Mouse (Mus musculus): Measurements from ENCODE around the gene Nrgn. TPM values are rescaled to one million over a fixed set of nuclear protein-coding genes. Genes with fewer than 3 reads are reported as not detected.

Gene Nrgn
- total RNA-seq, 2 experiments from 2014 or later = 1,927 to 1,950 TPM

DNA sequence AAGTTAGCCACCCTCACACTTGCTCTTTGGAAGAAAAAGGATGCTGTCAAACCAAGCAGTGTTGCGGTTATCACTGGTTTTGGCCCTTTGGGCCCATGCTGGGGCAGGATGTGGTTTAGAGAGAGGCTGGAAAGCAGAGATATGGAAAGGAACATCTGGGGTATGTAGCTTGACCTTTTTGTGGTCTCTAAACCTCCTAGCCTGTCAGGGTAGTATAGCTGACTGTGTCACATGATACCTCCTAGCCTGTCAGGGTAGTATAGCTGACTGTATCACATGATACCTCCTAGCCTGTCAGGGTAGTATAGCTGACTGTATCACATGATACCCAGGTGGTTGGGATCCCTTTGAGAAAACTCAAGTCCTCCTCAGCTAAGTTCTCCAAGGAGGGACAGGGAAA lies 1.6 kb upstream of the Nrgn start:
- peak overlapping the region; percentile 85 for H3K27ac ChIP-seq
- DNase-seq (ENCODE audit: extremely low spot score in 1 of 2, low spot score in 2 of 2) = no peak
- intact Hi-C loops (cut with DNase I) = loop anchor here (10.0 kb wide), 1 partner anchor 271 kb away; no protein-coding TSS in a partner anchor
- TF ChIP-seq CTCF (IDR thresholded peaks at IDR 0.05) = no peak
- no peak overlapping the region for H3K4me3 ChIP-seq

DNA sequence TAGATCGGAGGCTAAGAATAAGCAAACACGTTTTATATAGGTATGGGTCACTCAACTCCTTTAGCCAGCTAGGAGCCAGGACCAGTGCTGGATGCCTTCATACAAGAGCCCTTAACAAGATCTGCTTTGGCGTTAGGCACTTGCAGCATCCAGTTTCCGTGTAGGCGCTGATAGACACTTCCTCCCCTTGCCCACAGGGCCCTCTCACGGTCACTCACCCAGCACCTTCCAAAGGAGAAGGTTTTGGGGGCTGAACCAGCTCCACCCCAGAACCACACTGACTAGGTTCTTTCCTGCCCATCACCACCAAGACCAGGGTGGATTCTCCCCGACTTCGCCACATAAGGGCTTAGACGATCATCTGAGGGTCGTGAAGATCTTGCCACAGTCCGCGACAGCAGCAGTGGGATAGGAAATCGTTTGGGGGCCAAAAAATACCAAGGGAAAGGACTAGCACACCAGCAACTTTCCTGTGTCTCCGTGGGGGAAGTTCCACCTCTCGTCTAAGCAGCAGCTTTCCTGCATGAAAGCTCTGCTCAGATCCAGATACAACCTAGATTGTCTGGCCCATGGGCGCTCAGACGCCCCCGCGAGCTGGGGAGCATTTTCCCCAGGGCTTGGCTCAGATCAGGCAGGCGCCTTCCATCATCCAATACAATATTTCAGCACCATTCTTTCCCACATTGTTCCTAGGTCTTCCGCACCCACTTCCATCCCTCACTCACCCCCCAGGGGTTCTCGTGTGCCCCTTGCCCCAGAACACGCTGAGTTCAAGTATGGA lies 763 bp downstream of the Nrgn start:
- Histone ChIP-seq H3K4me3 (peak overlapping the region; percentile 70), H3K27ac (peak overlapping the region; percentile 97)
- TF ChIP-seq CTCF (IDR thresholded peaks at IDR 0.05) = no peak; the same call in 1 of the 2 replicates
- no peak for DNase-seq (ENCODE audit: extremely low spot score in 1 of 2, low spot score in 2 of 2)
- intact Hi-C loops (cut with DNase I) = loop anchor here (1.0 to 10.0 kb wide), 2 partner anchors 61 to 273 kb away; partner anchors contain the start of gene Spa17

DNA sequence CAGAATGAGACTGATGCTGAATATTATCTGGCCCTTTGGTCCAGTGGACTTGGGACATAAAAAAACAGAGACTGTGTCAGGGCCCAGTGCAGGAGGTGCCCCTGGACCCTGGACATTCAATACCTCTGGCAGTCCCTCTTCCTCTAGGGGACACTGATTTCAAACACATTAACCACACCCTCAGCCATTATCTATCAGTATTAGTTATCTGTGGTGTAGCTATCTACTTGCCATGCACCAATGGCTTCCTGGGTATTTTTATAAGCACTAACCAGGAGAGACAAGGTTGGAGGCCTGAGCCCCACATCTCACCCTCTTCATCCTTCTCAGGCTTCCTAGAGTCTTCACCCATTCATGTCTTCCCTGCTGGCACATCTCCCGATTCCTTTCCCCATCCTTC lies 2.3 kb downstream of the Nrgn start:
- H3K27ac ChIP-seq = peak overlapping the region; percentile 97
- TF ChIP-seq CTCF (IDR thresholded peaks at IDR 0.05) = no peak
- peak overlapping the region; percentile 70 for H3K4me3 ChIP-seq
- DNase-seq (ENCODE audit: extremely low spot score in 1 of 2, low spot score in 2 of 2) = no peak
- intact Hi-C loops (cut with DNase I) = loop anchor here (10.0 kb wide), 1 partner anchor 274 kb away; no protein-coding TSS in a partner anchor

DNA sequence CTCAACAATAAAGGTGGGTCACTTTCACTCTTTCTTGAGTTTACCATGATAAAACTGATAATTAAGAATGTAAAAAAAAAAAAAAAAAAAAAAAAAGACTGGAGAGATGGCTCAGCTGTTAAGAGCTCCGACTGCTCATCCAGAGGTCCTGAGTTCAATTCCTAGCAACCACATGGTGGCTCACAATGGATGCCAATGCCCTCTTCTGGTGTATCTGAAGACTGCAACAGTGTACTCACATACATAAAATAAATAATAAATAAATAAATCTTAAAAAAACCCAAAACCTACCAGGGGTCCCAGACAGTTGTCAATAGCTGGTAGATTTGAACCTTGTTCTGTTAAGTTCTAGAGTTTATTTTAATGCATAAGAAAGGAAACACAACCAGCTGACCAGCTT lies 5.8 kb downstream of the Nrgn start:
- peak; percentile 57 for TF ChIP-seq CTCF (IDR thresholded peaks at IDR 0.05)
- intact Hi-C loops (cut with DNase I) = loop anchor here (5.0 kb wide), 1 partner anchor 385 kb away; no protein-coding TSS in a partner anchor
- DNase-seq (ENCODE audit: extremely low spot score in 1 of 2, low spot score in 2 of 2) = no peak

DNA sequence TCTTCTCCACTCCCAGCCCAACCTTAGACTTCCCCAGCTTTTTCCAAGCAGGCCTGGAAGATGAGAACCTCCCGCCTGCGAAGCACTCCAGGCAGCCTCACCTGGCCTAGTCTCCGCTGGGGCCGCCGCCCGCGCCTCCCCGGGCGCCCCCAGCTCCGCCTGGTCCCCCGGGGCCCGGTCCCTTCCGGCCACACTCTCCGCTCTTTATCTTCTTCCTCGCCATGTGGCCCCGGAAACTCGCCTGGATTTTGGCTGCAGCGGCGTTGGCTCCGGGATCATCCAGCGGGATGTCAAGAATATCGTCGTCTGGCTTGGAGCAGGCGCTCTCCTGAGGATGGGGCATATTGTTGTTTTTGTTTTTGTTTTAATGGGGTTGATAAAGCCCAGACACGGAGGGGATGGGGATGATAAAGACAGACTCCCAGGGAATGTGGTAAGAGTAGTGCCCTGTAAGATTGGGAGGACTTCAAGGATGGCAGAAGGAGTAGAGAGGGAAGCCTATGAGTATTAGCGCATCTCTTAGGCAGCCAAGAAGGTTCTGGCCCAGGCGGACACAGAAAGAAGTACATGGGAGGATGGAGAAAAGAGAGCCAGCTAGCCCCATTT lies 6.8 kb downstream of the Nrgn start:
- TF ChIP-seq CTCF (IDR thresholded peaks at IDR 0.05) = no peak
- no peak for DNase-seq (ENCODE audit: extremely low spot score in 1 of 2, low spot score in 2 of 2)
- intact Hi-C loops (cut with DNase I) = loop anchor here (2.0 to 5.0 kb wide), 2 partner anchors 115 to 386 kb away; no protein-coding TSS in a partner anchor
- H3K27ac ChIP-seq = peak overlapping the region; percentile 71
- peak overlapping the region; percentile 38 for H3K4me3 ChIP-seq

More for the DNA sequence above, 5.8 kb downstream of the Nrgn start:
- Histone ChIP-seq H3K27ac (no peak overlapping the region), H3K4me3 (peak overlapping the region; percentile 7; the same call in 1 of the 2 replicates)

DNA sequence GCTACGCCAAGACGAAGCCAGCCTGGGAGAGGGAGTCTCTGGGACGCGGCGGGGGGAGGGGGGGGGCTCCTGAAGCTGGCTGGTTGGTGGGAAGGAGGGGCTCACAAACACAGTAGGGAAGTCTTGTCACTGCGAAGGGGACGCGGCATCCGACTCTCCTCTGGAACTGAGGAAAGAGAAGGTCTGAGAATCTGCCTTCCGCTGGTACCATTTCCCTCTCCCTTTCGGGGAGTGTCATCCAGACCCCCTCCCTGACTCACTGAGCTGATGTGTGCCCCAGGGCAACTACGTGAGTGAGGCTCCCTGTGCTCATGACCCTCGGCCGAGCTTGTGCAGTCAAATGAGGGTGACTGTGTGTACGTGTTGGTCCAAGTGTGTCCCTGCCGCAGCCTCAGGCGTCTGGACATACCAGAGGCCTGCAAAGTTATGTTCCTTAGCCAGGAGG lies 7.5 kb downstream of the Nrgn start:
- no peak for TF ChIP-seq CTCF (IDR thresholded peaks at IDR 0.05)
- H3K4me3 ChIP-seq = peak overlapping the region; percentile 38; the same call in 1 of the 2 replicates
- intact Hi-C loops (cut with DNase I) = loop anchor here (2.0 to 5.0 kb wide), 2 partner anchors 114 to 387 kb away; no protein-coding TSS in a partner anchor
- peak overlapping the region; percentile 71 for H3K27ac ChIP-seq
- DNase-seq (ENCODE audit: extremely low spot score in 1 of 2, low spot score in 2 of 2) = peak in 1 of 2 experiments; percentile 37

DNA sequence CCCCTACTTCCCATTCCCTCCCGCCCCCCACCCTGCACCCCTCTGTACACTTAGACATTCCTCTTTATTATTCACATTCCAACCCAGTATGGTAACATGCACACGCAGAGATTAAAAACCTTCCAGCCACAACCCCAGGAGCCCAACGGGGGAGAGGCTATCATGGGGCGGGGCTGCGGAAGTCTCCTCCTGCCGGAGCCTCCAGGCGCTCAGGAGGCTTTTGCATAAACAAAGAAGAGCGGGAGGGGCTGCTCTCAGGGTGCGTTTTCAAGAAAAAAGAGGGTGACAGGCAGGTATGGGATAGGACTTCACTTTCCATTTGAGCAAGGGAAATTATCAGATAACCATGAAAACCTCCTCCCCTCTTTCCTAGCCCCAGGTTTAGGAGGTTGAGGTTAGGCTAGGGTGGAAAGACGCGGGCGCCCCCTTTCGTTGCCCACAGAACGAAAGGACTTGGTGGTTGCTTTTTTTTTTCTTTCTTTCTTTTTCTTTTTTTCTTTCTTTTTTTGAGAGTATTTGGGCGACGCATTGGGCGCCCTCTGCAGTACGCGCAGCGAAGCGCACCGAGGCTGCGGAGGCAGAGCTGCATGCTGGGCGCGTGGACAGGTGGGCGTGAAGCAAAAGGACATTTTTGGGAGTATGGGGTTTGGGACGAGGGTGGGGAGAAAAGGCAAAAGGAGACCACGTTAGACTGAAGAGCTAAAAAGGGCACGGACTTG lies 8.1 kb downstream of the Nrgn start:
- DNase-seq (ENCODE audit: extremely low spot score in 1 of 2, low spot score in 2 of 2) = peak; percentile 73 to 85
- peak; percentile 85 for TF ChIP-seq CTCF (IDR thresholded peaks at IDR 0.05)
- Histone ChIP-seq H3K27ac (peak overlapping the region; percentile 71), H3K4me3 (peak overlapping the region; percentile 38)
- intact Hi-C loops (cut with DNase I) = loop anchor here (1.0 to 5.0 kb wide), 3 partner anchors 81 to 388 kb away; no protein-coding TSS in a partner anchor

DNA sequence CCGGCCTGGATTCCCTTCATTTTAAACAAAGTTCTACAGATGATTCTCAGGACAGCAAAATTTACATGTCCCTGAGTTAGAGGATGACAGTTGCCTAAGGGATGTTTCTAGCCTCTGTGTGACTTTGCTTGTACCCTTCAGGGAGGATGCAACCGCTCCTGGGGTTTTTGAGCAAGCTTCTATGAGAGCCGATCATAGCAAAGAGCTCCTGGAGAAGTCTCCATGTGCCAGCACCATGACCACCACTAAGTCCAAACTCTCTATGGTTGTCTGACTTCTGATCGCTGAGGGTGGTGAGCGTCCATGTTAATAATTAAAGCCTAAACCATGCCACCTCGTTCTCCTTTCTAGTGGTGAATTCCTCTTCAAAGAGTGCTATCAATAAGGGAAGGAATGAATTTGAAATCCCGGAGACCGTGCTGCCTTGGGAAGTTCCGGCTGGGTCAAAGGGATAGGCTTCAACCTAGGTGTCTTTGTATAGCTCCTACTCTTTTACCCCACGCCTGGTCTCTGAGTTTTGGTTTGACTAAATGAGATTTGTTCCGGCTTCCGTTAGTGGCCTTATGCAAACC lies 8.7 kb downstream of the Nrgn start:
- intact Hi-C loops (cut with DNase I) = loop anchor here (1.0 to 2.0 kb wide), 2 partner anchors 81 to 113 kb away; no protein-coding TSS in a partner anchor
- Histone ChIP-seq H3K4me3 (peak overlapping the region; percentile 38; the same call in 1 of the 2 replicates), H3K27ac (peak overlapping the region; percentile 71; the same call in 1 of the 2 replicates)
- DNase-seq (ENCODE audit: extremely low spot score in 1 of 2, low spot score in 2 of 2) = no peak
- TF ChIP-seq CTCF (IDR thresholded peaks at IDR 0.05) = no peak

DNA sequence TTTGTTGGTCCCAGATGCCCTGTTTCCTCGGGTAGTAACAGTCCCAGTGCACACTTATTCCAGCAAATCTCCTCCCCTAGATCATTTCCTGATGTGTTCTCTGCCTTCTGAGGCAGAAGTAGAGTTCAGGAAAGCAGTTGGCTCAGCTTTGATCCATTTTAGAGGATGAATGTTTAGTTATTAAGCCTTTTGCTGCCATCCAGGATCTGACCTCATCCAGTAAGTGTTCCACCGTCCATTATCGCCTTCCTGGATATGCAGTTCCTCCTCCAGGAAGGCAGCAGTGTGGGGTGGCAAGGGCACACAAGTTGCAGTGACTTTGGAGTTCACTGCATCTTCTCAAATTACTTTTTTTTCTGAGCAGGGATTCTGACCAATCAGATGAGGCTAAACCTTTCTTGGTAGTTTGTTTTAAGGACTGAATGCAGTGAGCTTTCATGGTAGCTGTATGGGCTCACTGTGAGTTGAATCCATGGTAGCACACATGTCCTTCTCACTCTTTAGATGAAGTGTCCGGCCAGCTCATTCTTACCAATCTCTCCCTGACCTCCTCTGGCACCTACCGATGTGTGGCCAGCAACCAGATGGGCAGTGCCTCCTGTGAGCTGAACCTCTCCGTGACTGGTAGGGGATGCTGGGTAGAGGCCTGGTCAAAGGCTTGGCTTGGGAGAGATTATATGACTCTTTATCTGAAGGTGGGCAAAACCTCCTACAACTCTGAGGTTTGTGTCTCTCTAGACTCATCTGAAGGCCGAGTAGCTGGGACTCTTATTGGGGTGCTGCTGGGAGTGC lies 10.7 kb downstream of the Nrgn start:
- Histone ChIP-seq H3K27ac (peak overlapping the region; percentile 57), H3K4me3 (no peak overlapping the region)
- DNase-seq (ENCODE audit: extremely low spot score in 1 of 2, low spot score in 2 of 2) = no peak
- TF ChIP-seq CTCF (IDR thresholded peaks at IDR 0.05) = no peak
- intact Hi-C loops (cut with DNase I) = no loop called here
